In genomic region chr17:56080781-56081585, GRCm38 (mm10) we compare ENCODE assay signal across 8 mouse cellular contexts. TPM values are rescaled to one million over a fixed set of nuclear protein-coding genes. Genes with fewer than 3 reads are reported as not detected.
A peak's percentile ranks its signal among the peaks of the same experiment; 100 is the strongest.
DNase-seq lines count a peak whose midpoint lies in the region; ATAC-seq and TF ChIP-seq lines count a peak whose summit lies in the region.

No protein-coding gene starts in this region.

- no peaks in the 10 kb centered on the region for H3K9me3 ChIP-seq in MEL (replicated peaks; ENCODE audit: insufficient read depth, low read length)
- no peaks in the 10 kb centered on the region for H3K9me3 ChIP-seq in intestine, embryonic 14.5 days (ENCODE audit: control insufficient read depth, low read length)
- no peaks in the 10 kb centered on the region for H3K9me3 ChIP-seq in liver, embryonic 11.5 days (ENCODE audit: control insufficient read depth, low read length)

- H3K27me3 ChIP-seq in MEL (ENCODE audit: control insufficient read depth in 1 of 2, insufficient read depth in 2 of 2, low read length in 2 of 2): no peaks in the 10 kb centered on the region
- no peaks in the 10 kb centered on the region for H3K27me3 ChIP-seq in intestine, embryonic 14.5 days (replicated peaks; ENCODE audit: control insufficient read depth, insufficient read depth, low read length)
- no peaks in the 10 kb centered on the region for H3K27me3 ChIP-seq in liver, embryonic 11.5 days (replicated peaks; ENCODE audit: control insufficient read depth, insufficient read depth, low read length)

- peak overlapping the region; percentile 63 to 98; a peak in 3 of 4 replicates for H3K4me3 ChIP-seq in MEL (ENCODE audit: control insufficient read depth in 1 of 2, insufficient read depth in 1 of 2, low read depth in 2 of 2, low read length in 2 of 2)
- peak overlapping the region; percentile 95 for H3K4me3 ChIP-seq in intestine, embryonic 14.5 days (ENCODE audit: low read depth, low read length)
- peak overlapping the region; percentile 71 for H3K4me3 ChIP-seq in liver, embryonic 11.5 days (ENCODE audit: low read depth, low read length)
- H3K4me3 ChIP-seq in olfactory bulb, adult 2 months (ENCODE audit: insufficient read depth, low read depth, low read length): peak overlapping the region; percentile 66

- 7% methylated on average over 8 of the region's 8 CpGs for WGBS in intestine, embryonic 14.5 days
- WGBS in liver, embryonic 11.5 days: 16% methylated on average over 8 of the region's 8 CpGs
- 3% methylated on average over 8 of the region's 8 CpGs for WGBS in olfactory bulb, adult 2 months

- H3K4me2 ChIP-seq in intestine, embryonic 14.5 days (ENCODE audit: low read length): peak overlapping the region; percentile 97
- H3K4me2 ChIP-seq in liver, embryonic 11.5 days: peak overlapping the region; percentile 92

- peak; percentile 55 for DNase-seq in adrenal gland, postnatal 14 days
- no peak for DNase-seq in adrenal gland, postnatal 10 days
- DNase-seq in MEL (ENCODE audit: low read depth, low spot score): peak; percentile 65
- peak; percentile 61 for DNase-seq in fibroblast of lung, adult 2 months (ENCODE audit: low read depth)
- peak; percentile 73 for DNase-seq in intestine, embryonic 14.5 days (ENCODE audit: low spot score)
- peak; percentile 49 for DNase-seq in liver, embryonic 11.5 days (ENCODE audit: low spot score)
- DNase-seq in urinary bladder, postnatal 14 days (ENCODE audit: low spot score): no peak

- peaks cover 0 to 13% of the 10 kb centered on the region in 2 experiments; a peak in 3 of 4 replicates for H3K4me1 ChIP-seq in MEL (ENCODE audit: control insufficient read depth in 1 of 2, insufficient read depth in 2 of 2, low read length in 2 of 2)
- peaks cover 17% of the 10 kb centered on the region for H3K4me1 ChIP-seq in intestine, embryonic 14.5 days (replicated peaks; ENCODE audit: control insufficient read depth, insufficient read depth, low read length)
- peaks cover 11% of the 10 kb centered on the region for H3K4me1 ChIP-seq in liver, embryonic 11.5 days (replicated peaks; ENCODE audit: control insufficient read depth, insufficient read depth, low read length)
- H3K4me1 ChIP-seq in olfactory bulb, adult 2 months (ENCODE audit: control insufficient read depth, insufficient read depth, low read length): peaks cover 26% of the 10 kb centered on the region

- ATAC-seq in intestine, embryonic 14.5 days (replicated peaks; ENCODE audit: low FRiP score, low TSS enrichment, low read depth): peak; percentile 12; the same call in 1 of the 2 replicates
- ATAC-seq in liver, embryonic 11.5 days (replicated peaks; ENCODE audit: low FRiP score): no peak

- no peak; a peak in 1 of 4 replicates for TF ChIP-seq POLR2A in MEL (IDR thresholded peaks at IDR 0.05; ENCODE audit: control insufficient read depth in 1 of 2, insufficient read depth in 1 of 2, low read depth in 1 of 2, low read length in 2 of 2, poor library complexity in 1 of 2)
- TF ChIP-seq POLR2A in olfactory bulb, adult 2 months (IDR thresholded peaks at IDR 0.05; ENCODE audit: insufficient read depth, low read depth, low read length): no peak

- no peak for TF ChIP-seq EP300 in MEL (IDR thresholded peaks at IDR 0.05; ENCODE audit: low read depth in 1 of 2, low read length in 2 of 2)

- H3K79me2 ChIP-seq in MEL (ENCODE audit: control insufficient read depth, insufficient read depth, low read length, poor library complexity): peaks cover 17% of the 10 kb centered on the region

- no peak for TF ChIP-seq CTCF in MEL (IDR thresholded peaks at IDR 0.05 in 2 of 3, conservative IDR thresholded peaks at IDR 0.05 in 1 of 3; ENCODE audit: control insufficient read depth in 1 of 3, insufficient read depth in 1 of 3, low read depth in 2 of 3, low read length in 3 of 3, poor library complexity in 1 of 3, severe bottlenecking in 1 of 3)
- TF ChIP-seq CTCF in olfactory bulb, adult 2 months (IDR thresholded peaks at IDR 0.05; ENCODE audit: insufficient read depth, low read depth, low read length): no peak

- peak overlapping the region; percentile 82 for H3K9ac ChIP-seq in MEL (ENCODE audit: control insufficient read depth, low read depth, low read length, poor library complexity, severe bottlenecking)
- H3K9ac ChIP-seq in intestine, embryonic 14.5 days (ENCODE audit: low read length): peak overlapping the region; percentile 74
- H3K9ac ChIP-seq in liver, embryonic 11.5 days (ENCODE audit: low read depth, low read length): peak overlapping the region; percentile 74

- peaks cover 0 to 8% of the 10 kb centered on the region in 2 experiments; a peak in 2 of 4 replicates for H3K36me3 ChIP-seq in MEL (ENCODE audit: control insufficient read depth in 1 of 2, insufficient read depth in 2 of 2, low read length in 2 of 2)
- H3K36me3 ChIP-seq in intestine, embryonic 14.5 days (ENCODE audit: control insufficient read depth, insufficient read depth, low read length): peaks cover 27% of the 10 kb centered on the region
- H3K36me3 ChIP-seq in liver, embryonic 11.5 days (ENCODE audit: control insufficient read depth, insufficient read depth, low read length): no peaks in the 10 kb centered on the region

- H3K27ac ChIP-seq in MEL (ENCODE audit: control insufficient read depth, low read depth, low read length): no peak overlapping the region
- no peak overlapping the region for H3K27ac ChIP-seq in intestine, embryonic 14.5 days (ENCODE audit: low read depth)
- H3K27ac ChIP-seq in liver, embryonic 11.5 days (ENCODE audit: low read depth, low read length): no peak overlapping the region
- no peak overlapping the region for H3K27ac ChIP-seq in olfactory bulb, adult 2 months (ENCODE audit: insufficient read depth, low read depth, low read length)

- no peak for TF ChIP-seq RAD21 in MEL (IDR thresholded peaks at IDR 0.05; ENCODE audit: low read depth, low read length)

TF ChIP-seq in MEL, 35 proteins besides CTCF, POLR2A, EP300 and RAD21:
- peak; percentile 35; the same call in 1 of the 2 replicates for TF ChIP-seq ELF1 (IDR thresholded peaks at IDR 0.05; ENCODE audit: low read depth, low read length)
- no peak for TF ChIP-seq ZC3H11A (IDR thresholded peaks at IDR 0.05; ENCODE audit: low read depth, low read length)
- 0 out of 2 replicates have a peak, but pooled peaks have one; percentile 48 for TF ChIP-seq HCFC1 (IDR thresholded peaks at IDR 0.05; ENCODE audit: low read depth, low read length)

RNA-seq across cellular contexts. Expression of gene Hdgfl2, which starts 1.5 kb away (rescaled TPM):
- 52.5 and 60.1 TPM in 2 replicates for total RNA-seq in adrenal gland, postnatal 14 days (2021)
- 10 to 100 TPM; 45.3 to 54.0 TPM for total RNA-seq in adrenal gland, postnatal 10 days (2021)
- 64.2 and 71.9 TPM in 2 replicates for total RNA-seq in MEL (2012; rRNA removed)
- 100 to 1,000 TPM in 1 of 2 experiments, not detected in 1; 132 TPM for polyA plus RNA-seq in MEL (2012; ENCODE audit: insufficient read depth in 1 of 2, insufficient read length in 2 of 2, low read depth in 1 of 2, low replicate concordance in 2 of 2, missing spikeins in 1 of 2)
- 93.4 and 94.0 TPM in 2 replicates for polyA plus RNA-seq in intestine, embryonic 14.5 days (2014; fragmentation: Nextera tagmentation; extraction: Ambion mirVana)
- polyA plus RNA-seq in liver, embryonic 11.5 days (2014; fragmentation: Nextera tagmentation; extraction: Ambion mirVana): 111 and 119 TPM in 2 replicates
- 483 TPM in 1 of 2 replicates, not detected in the other for polyA plus RNA-seq in olfactory bulb, adult 2 months (2012; ENCODE audit: insufficient read depth, insufficient read length, low replicate concordance, missing spikeins)

RNA-seq across cellular contexts. Expression of gene Ubxn6, which starts 6.2 kb away (rescaled TPM):
- 65.6 and 79.5 TPM in 2 replicates for total RNA-seq in adrenal gland, postnatal 14 days (2021)
- total RNA-seq in adrenal gland, postnatal 10 days (2021): 10 to 100 TPM; 77.5 to 78.9 TPM
- total RNA-seq in MEL (2012; rRNA removed): 24.8 and 28.2 TPM in 2 replicates
- polyA plus RNA-seq in MEL (2012; ENCODE audit: insufficient read depth in 1 of 2, insufficient read length in 2 of 2, low read depth in 1 of 2, low replicate concordance in 2 of 2, missing spikeins in 1 of 2): 10 to 100 TPM in 1 of 2 experiments, not detected in 1; 42.2 TPM
- 32.3 and 43.4 TPM in 2 replicates for polyA plus RNA-seq in intestine, embryonic 14.5 days (2014; fragmentation: Nextera tagmentation; extraction: Ambion mirVana)
- polyA plus RNA-seq in liver, embryonic 11.5 days (2014; fragmentation: Nextera tagmentation; extraction: Ambion mirVana): 23.1 and 25.7 TPM in 2 replicates
- polyA plus RNA-seq in olfactory bulb, adult 2 months (2012; ENCODE audit: insufficient read depth, insufficient read length, low replicate concordance, missing spikeins): not detected in 2 replicates

RNA-seq across cellular contexts. Expression of gene Plin4, which starts 28.6 kb away (rescaled TPM):
- total RNA-seq in adrenal gland, postnatal 14 days (2021): 76.6 and 87.5 TPM in 2 replicates
- total RNA-seq in adrenal gland, postnatal 10 days (2021): 10 to 100 TPM; 75.7 to 89.2 TPM
- total RNA-seq in MEL (2012; rRNA removed): 0.08 and 0.10 TPM in 2 replicates
- polyA plus RNA-seq in MEL (2012; ENCODE audit: insufficient read depth in 1 of 2, insufficient read length in 2 of 2, low read depth in 1 of 2, low replicate concordance in 2 of 2, missing spikeins in 1 of 2): under 1 TPM in 1 of 2 experiments, not detected in 1; 0.07 TPM
- polyA plus RNA-seq in intestine, embryonic 14.5 days (2014; fragmentation: Nextera tagmentation; extraction: Ambion mirVana): 0.08 and 0.19 TPM in 2 replicates
- 0.14 TPM in 1 of 2 replicates, not detected in the other for polyA plus RNA-seq in liver, embryonic 11.5 days (2014; fragmentation: Nextera tagmentation; extraction: Ambion mirVana)
- polyA plus RNA-seq in olfactory bulb, adult 2 months (2012; ENCODE audit: insufficient read depth, insufficient read length, low replicate concordance, missing spikeins): not detected in 2 replicates

RNA-seq across cellular contexts. Expression of gene Plin5, which starts 36.4 kb away (rescaled TPM):
- total RNA-seq in adrenal gland, postnatal 14 days (2021): 91.4 and 109 TPM in 2 replicates
- 100 to 1,000 TPM; 102 to 111 TPM for total RNA-seq in adrenal gland, postnatal 10 days (2021)
- not detected in 2 replicates for total RNA-seq in MEL (2012; rRNA removed)
- not detected for polyA plus RNA-seq in MEL (2012; ENCODE audit: insufficient read depth in 1 of 2, insufficient read length in 2 of 2, low read depth in 1 of 2, low replicate concordance in 2 of 2, missing spikeins in 1 of 2)
- 0.58 TPM in 2 replicates for polyA plus RNA-seq in intestine, embryonic 14.5 days (2014; fragmentation: Nextera tagmentation; extraction: Ambion mirVana)
- 0.43 and 0.68 TPM in 2 replicates for polyA plus RNA-seq in liver, embryonic 11.5 days (2014; fragmentation: Nextera tagmentation; extraction: Ambion mirVana)
- polyA plus RNA-seq in olfactory bulb, adult 2 months (2012; ENCODE audit: insufficient read depth, insufficient read length, low replicate concordance, missing spikeins): not detected in 2 replicates

RNA-seq across cellular contexts. Expression of gene Chaf1a, which starts 40.7 kb away (rescaled TPM):
- total RNA-seq in adrenal gland, postnatal 14 days (2021): 8.3 and 10.2 TPM in 2 replicates
- total RNA-seq in adrenal gland, postnatal 10 days (2021): 10 to 100 TPM in 1 of 2 experiments, 1 to 10 TPM in 1; 8.4 to 10.9 TPM
- 48.5 and 49.5 TPM in 2 replicates for total RNA-seq in MEL (2012; rRNA removed)
- polyA plus RNA-seq in MEL (2012; ENCODE audit: insufficient read depth in 1 of 2, insufficient read length in 2 of 2, low read depth in 1 of 2, low replicate concordance in 2 of 2, missing spikeins in 1 of 2): 100 to 1,000 TPM in 1 of 2 experiments, not detected in 1; 116 TPM
- polyA plus RNA-seq in intestine, embryonic 14.5 days (2014; fragmentation: Nextera tagmentation; extraction: Ambion mirVana): 21.0 and 21.8 TPM in 2 replicates
- polyA plus RNA-seq in liver, embryonic 11.5 days (2014; fragmentation: Nextera tagmentation; extraction: Ambion mirVana): 32.0 and 32.6 TPM in 2 replicates
- polyA plus RNA-seq in olfactory bulb, adult 2 months (2012; ENCODE audit: insufficient read depth, insufficient read length, low replicate concordance, missing spikeins): not detected in 2 replicates

Comparison
In these comparisons a context has a peak if more than half of its experiments do, and no peak if none do; other contexts are left out.
1. DNase-seq: peak in adrenal gland, postnatal 14 days (single experiment), MEL (single experiment), fibroblast of lung, adult 2 months (single experiment), intestine, embryonic 14.5 days (single experiment) and liver, embryonic 11.5 days (single experiment); none in adrenal gland, postnatal 10 days (single experiment) and urinary bladder, postnatal 14 days (single experiment).
2. Peak in every context shown above with its lines, with median percentiles within 50 percentile points of each other: H3K4me3 ChIP-seq and H3K9ac ChIP-seq.